Mouse (Mus musculus): ENCODE data around the gene Olfr633.

GRCm38 (mm10) chr7:103944137-103944536 lies at the start of gene Olfr633:
- TF ChIP-seq EP300 (optimal IDR thresholded peaks at IDR 0.05), result no peak
- no peak for TF ChIP-seq CTCF (IDR thresholded peaks at IDR 0.05; ENCODE audit: low read depth)

Measured in stomach, postnatal 0 days (tissue).